In genomic region chr8:84536917-84537316, GRCm38 (mm10) we compare ENCODE assay signal across 20 mouse cellular contexts.
DNase-seq lines count a peak whose midpoint lies in the region; ATAC-seq and TF ChIP-seq lines count a peak whose summit lies in the region.
"Had no signal": no experiment of that assay in that cellular context is flagged by ENCODE, and none has a peak within 500 bp of the region (broad histone marks: within the 10 kb centered on the region; RNA-seq: fewer than 3 reads in every experiment).

No protein-coding gene starts in this region.

- H3K36me3 ChIP-seq in liver, embryonic 14.5 days (replicated peaks; ENCODE audit: control insufficient read depth, insufficient read depth, low read depth), result no peaks in the 10 kb centered on the region
- H3K36me3 ChIP-seq in E14TG2a.4 (ENCODE audit: insufficient read depth, low read length), result peaks cover 48% of the 10 kb centered on the region
- H3K36me3 ChIP-seq: kidney, embryonic 15.5 days; limb, embryonic 15.5 days; lung, embryonic 15.5 days had no signal

- TF ChIP-seq POLR2A in brain, embryonic 14.5 days (IDR thresholded peaks at IDR 0.05; ENCODE audit: borderline replicate concordance, extremely low read depth, insufficient read depth, insufficient read length, poor library complexity, severe bottlenecking), result no peak

- intact Hi-C loops in gastrocnemius, adult 2 months (cut with DNase I), result no loop called here
- intact Hi-C loops in gastrocnemius, postnatal 14 days (cut with DNase I; ENCODE audit: low total_unique reads), result no loop called here

- no peak for TF ChIP-seq EP300 in liver, embryonic 14.5 days (IDR thresholded peaks at IDR 0.05; ENCODE audit: low read depth)

- H3K27ac ChIP-seq in gastrocnemius, adult 2 months, result no peak overlapping the region
- H3K27ac ChIP-seq in liver, embryonic 14.5 days, result no peak overlapping the region
- H3K27ac ChIP-seq: kidney, embryonic 15.5 days; limb, embryonic 15.5 days; lung, embryonic 15.5 days; neural tube, embryonic 13.5 days had no signal

- TF ChIP-seq CTCF in gastrocnemius, adult 2 months (IDR thresholded peaks at IDR 0.05), result peak; percentile 16; the same call in 1 of the 2 replicates
- peak; percentile 45 for TF ChIP-seq CTCF in liver, embryonic 14.5 days (IDR thresholded peaks at IDR 0.05; ENCODE audit: low read depth)
- peak; percentile 71 for TF ChIP-seq CTCF in E14TG2a.4 (conservative IDR thresholded peaks at IDR 0.05; ENCODE audit: low read length)
- TF ChIP-seq CTCF in brain, embryonic 14.5 days (IDR thresholded peaks at IDR 0.05; ENCODE audit: borderline replicate concordance, extremely low read depth, insufficient read depth, insufficient read length), result 0 out of 2 replicates have a peak, but pooled peaks have one; percentile 19

- H3K4me2 ChIP-seq in liver, embryonic 14.5 days (ENCODE audit: low read depth), result no peak overlapping the region
- H3K4me2 ChIP-seq: kidney, embryonic 15.5 days; limb, embryonic 15.5 days; lung, embryonic 15.5 days; midbrain, embryonic 11.5 days; neural tube, embryonic 13.5 days had no signal

- no peak for ATAC-seq in liver, embryonic 14.5 days (ENCODE audit: insufficient read depth)
- ATAC-seq in erythroblast, adult 5-6 weeks (replicated peaks; ENCODE audit: low FRiP score, poor library complexity, severe bottlenecking), result no peak
- ATAC-seq: activated CD4-positive, CD25-positive, alpha-beta regulatory T cell, adult 4 months had no signal

- no peak overlapping the region for H3K9ac ChIP-seq in liver, embryonic 14.5 days (replicated peaks)
- H3K9ac ChIP-seq: kidney, embryonic 15.5 days; limb, embryonic 15.5 days; lung, embryonic 15.5 days; neural tube, embryonic 13.5 days had no signal

- no peak for DNase-seq in gastrocnemius, adult 2 months
- DNase-seq in gastrocnemius, postnatal 14 days, result no peak
- DNase-seq in liver, embryonic 14.5 days (ENCODE audit: low read depth in 3 of 3, low spot score in 3 of 3), result no peak
- DNase-seq in liver, result no peak
- no peak for DNase-seq in brain, embryonic 14.5 days (ENCODE audit: low read depth)
- no peak for DNase-seq in natural killer cell, adult 2 months (ENCODE audit: low spot score in 2 of 2)
- DNase-seq: adrenal gland, postnatal 10 days; cerebellum, adult 11-12 months; cerebellum, postnatal 36 days; gastrocnemius, postnatal 25 days; layer of hippocampus, postnatal 36 days; right cerebral cortex, adult 18-20 months had no signal

- no peaks in the 10 kb centered on the region for H3K9me3 ChIP-seq in liver, embryonic 14.5 days (ENCODE audit: control insufficient read depth, low read length)
- H3K9me3 ChIP-seq in E14TG2a.4 (ENCODE audit: low read length), result no peaks in the 10 kb centered on the region
- H3K9me3 ChIP-seq: kidney, embryonic 15.5 days; limb, embryonic 15.5 days; lung, embryonic 15.5 days had no signal

- no peaks in the 10 kb centered on the region for H3K27me3 ChIP-seq in liver, embryonic 14.5 days (ENCODE audit: control insufficient read depth, insufficient read depth, low read length)
- H3K27me3 ChIP-seq in E14TG2a.4 (ENCODE audit: insufficient read depth, low read length), result no peaks in the 10 kb centered on the region
- H3K27me3 ChIP-seq: kidney, embryonic 15.5 days; limb, embryonic 15.5 days; lung, embryonic 15.5 days; neural tube, embryonic 13.5 days had no signal

- H3K4me3 ChIP-seq in gastrocnemius, adult 2 months, result no peak overlapping the region
- H3K4me3 ChIP-seq in liver, embryonic 14.5 days (ENCODE audit: insufficient read depth in 1 of 2, low read depth in 2 of 2, low read length in 2 of 2), result no peak overlapping the region
- H3K4me3 ChIP-seq in E14TG2a.4 (replicated peaks; ENCODE audit: low read length), result no peak overlapping the region
- H3K4me3 ChIP-seq: kidney, embryonic 15.5 days; limb, embryonic 15.5 days; lung, embryonic 15.5 days; neural tube, embryonic 13.5 days had no signal

- H3K4me1 ChIP-seq in liver, embryonic 14.5 days (replicated peaks; ENCODE audit: control insufficient read depth in 2 of 2, insufficient read depth in 2 of 2, low read length in 1 of 2), result no peaks in the 10 kb centered on the region
- peaks cover 16% of the 10 kb centered on the region for H3K4me1 ChIP-seq in E14TG2a.4 (replicated peaks; ENCODE audit: low read depth, low read length)
- H3K4me1 ChIP-seq: kidney, embryonic 15.5 days; limb, embryonic 15.5 days; lung, embryonic 15.5 days; neural tube, embryonic 13.5 days had no signal

- WGBS in liver, embryonic 14.5 days (ENCODE audit: insufficient replicate concordance), result 59% methylated on average over 5 of the region's 5 CpGs

Comparison
In these comparisons a context has a peak if more than half of its experiments do, and no peak if none do; other contexts are left out.
1. CTCF ChIP-seq: peak in every context shown above with its lines; median percentile 71 in E14TG2a.4; 45 in liver, embryonic 14.5 days; 19 in brain, embryonic 14.5 days; 16 in gastrocnemius, adult 2 months.